ENCODE assay signal across 29 mouse cellular contexts in the genomic region with DNA sequence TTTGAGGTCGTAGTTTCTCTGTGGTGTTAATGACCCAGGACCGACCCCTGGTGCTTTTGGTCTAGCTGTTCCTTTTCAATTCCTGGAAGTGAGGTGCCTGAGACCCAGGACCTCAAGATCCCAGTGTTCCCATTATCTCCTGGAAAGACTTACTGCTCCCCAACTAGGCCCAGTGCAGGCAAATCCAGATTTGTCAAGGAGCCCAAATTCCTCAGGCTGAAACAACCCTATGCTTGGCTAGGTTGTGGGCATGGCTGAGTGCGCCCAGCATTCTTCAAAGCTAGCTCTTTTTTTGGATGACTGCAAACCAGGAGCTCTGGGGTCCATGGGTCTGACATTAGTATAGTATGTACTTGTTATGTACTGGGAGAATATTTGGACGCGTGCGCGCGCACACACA. TPM values are rescaled to one million over a fixed set of nuclear protein-coding genes. Genes with fewer than 3 reads are reported as not detected.
A peak's percentile ranks its signal among the peaks of the same experiment; 100 is the strongest.
DNase-seq lines count a peak whose midpoint lies in the region; ATAC-seq and TF ChIP-seq lines count a peak whose summit lies in the region.
"Had no signal": no experiment of that assay in that cellular context is flagged by ENCODE, and none has a peak within 500 bp of the region (broad histone marks: within the 10 kb centered on the region; RNA-seq: fewer than 3 reads in every experiment).

No protein-coding gene starts in this region.

- TF ChIP-seq CTCF in Patski (IDR thresholded peaks at IDR 0.05): no peak

- CTCF ChIA-PET in Patski (lab: Charles Lee): interaction anchor here (0.6 to 1.5 kb wide), 2 partner anchors 16 to 50 kb away, joined by 3 to 4 read pairs; no protein-coding TSS in a partner anchor

- H3K36me3 ChIP-seq in kidney, embryonic 14.5 days (ENCODE audit: control insufficient read depth, insufficient read depth, low read length): no peaks in the 10 kb centered on the region
- H3K36me3 ChIP-seq in forebrain, embryonic 12.5 days (replicated peaks): no peaks in the 10 kb centered on the region
- H3K36me3 ChIP-seq: heart, embryonic 13.5 days; lung, embryonic 15.5 days; stomach, embryonic 15.5 days had no signal

- no peaks in the 10 kb centered on the region for H3K27me3 ChIP-seq in kidney, embryonic 14.5 days (ENCODE audit: control insufficient read depth, insufficient read depth, low read length)
- H3K27me3 ChIP-seq in Patski: no peaks in the 10 kb centered on the region
- no peaks in the 10 kb centered on the region for H3K27me3 ChIP-seq in forebrain, embryonic 12.5 days
- H3K27me3 ChIP-seq: CH12.LX; heart, embryonic 13.5 days; lung, embryonic 15.5 days; stomach, embryonic 15.5 days had no signal

- no peaks in the 10 kb centered on the region for H3K9me3 ChIP-seq in kidney, embryonic 14.5 days (ENCODE audit: control insufficient read depth, low read length)
- H3K9me3 ChIP-seq in forebrain, embryonic 12.5 days: no peaks in the 10 kb centered on the region
- H3K9me3 ChIP-seq: heart, embryonic 13.5 days; lung, embryonic 15.5 days; stomach, embryonic 15.5 days had no signal

- 91% methylated on average over 8 of the region's 8 CpGs for WGBS in kidney, embryonic 14.5 days
- WGBS in forebrain, embryonic 12.5 days: 93% methylated on average over 8 of the region's 8 CpGs

- no peak overlapping the region for H3K27ac ChIP-seq in kidney, embryonic 14.5 days (ENCODE audit: low read depth, low read length)
- H3K27ac ChIP-seq in forebrain, embryonic 12.5 days: no peak overlapping the region
- H3K27ac ChIP-seq: heart, embryonic 13.5 days; hindbrain, embryonic 14.5 days; lung, embryonic 15.5 days; stomach, embryonic 15.5 days had no signal

- H3K4me1 ChIP-seq in kidney, embryonic 14.5 days (ENCODE audit: control insufficient read depth, insufficient read depth, low read length): no peaks in the 10 kb centered on the region
- H3K4me1 ChIP-seq in forebrain, embryonic 12.5 days: no peaks in the 10 kb centered on the region; the same call in 1 of the 2 replicates
- H3K4me1 ChIP-seq: heart, embryonic 13.5 days; lung, embryonic 15.5 days; stomach, embryonic 15.5 days had no signal

- DNase-seq in kidney, adult 11 months: peak; percentile 84
- DNase-seq in Patski (ENCODE audit: low read depth, low spot score): peak; percentile 68
- peak; percentile 82 to 86 for DNase-seq in kidney, adult 8-10 months
- DNase-seq in kidney, postnatal 14 days: peak; percentile 74
- no peak for DNase-seq in frontal cortex, postnatal 14 days (ENCODE audit: low spot score in 2 of 2)
- DNase-seq in frontal cortex, adult 2 months (ENCODE audit: extremely low spot score in 1 of 2, low spot score in 1 of 2): no peak
- DNase-seq: adrenal gland, postnatal 25 days; cerebellum, adult 8-10 months; cerebellum, postnatal 36 days; gastrocnemius, postnatal 10 days; heart, postnatal 10 days; right cerebral cortex, postnatal 25 days; thymus, postnatal 14 days had no signal

- POLR2A ChIA-PET in Patski (lab: Charles Lee): no interaction called here

- ATAC-seq in kidney, embryonic 14.5 days (ENCODE audit: low FRiP score, low TSS enrichment): no peak
- peak; percentile 67 for ATAC-seq in Patski
- no peak for ATAC-seq in forebrain, embryonic 12.5 days (ENCODE audit: low FRiP score)
- ATAC-seq: forebrain, embryonic 14.5 days; intestine, postnatal 0 days; midbrain, embryonic 16.5 days had no signal

- in situ Hi-C loops in Patski (cut with MboI; ENCODE audit: low pct_unique_long_range_greater_than_20kb): no loop called here

- H3K9ac ChIP-seq in kidney, embryonic 14.5 days (ENCODE audit: low read depth, low read length): no peak overlapping the region
- H3K9ac ChIP-seq in forebrain, embryonic 12.5 days: no peak overlapping the region
- H3K9ac ChIP-seq: heart, embryonic 13.5 days; hindbrain, embryonic 14.5 days; lung, embryonic 15.5 days; stomach, embryonic 15.5 days had no signal

- H3K4me2 ChIP-seq in kidney, embryonic 14.5 days (replicated peaks; ENCODE audit: low read depth, low read length): no peak overlapping the region
- H3K4me2 ChIP-seq in forebrain, embryonic 12.5 days: no peak overlapping the region
- H3K4me2 ChIP-seq: heart, embryonic 13.5 days; hindbrain, embryonic 14.5 days; liver, embryonic 11.5 days; lung, embryonic 15.5 days; midbrain, embryonic 11.5 days; stomach, embryonic 15.5 days had no signal

- H3K4me3 ChIP-seq in kidney, embryonic 14.5 days (ENCODE audit: low read length): no peak overlapping the region
- H3K4me3 ChIP-seq in forebrain, embryonic 12.5 days (replicated peaks): no peak overlapping the region
- H3K4me3 ChIP-seq: heart, embryonic 13.5 days; lung, embryonic 15.5 days; stomach, embryonic 15.5 days had no signal

RNA-seq across cellular contexts. Expression of a gene that starts 10.6 kb away (rescaled TPM):
- 0.87 and 0.89 TPM in 2 replicates for polyA plus RNA-seq in kidney, embryonic 14.5 days (2014; fragmentation: Nextera tagmentation; extraction: Ambion mirVana)
- 1.9 TPM for polyA plus RNA-seq in Patski (2021)
- 0.04 TPM in 1 of 2 replicates, not detected in the other for polyA plus RNA-seq in forebrain, embryonic 12.5 days (2016; fragmentation: Nextera tagmentation; extraction: Ambion mirVana)
- 1.8 and 1.9 TPM in 2 replicates for polyA plus RNA-seq in frontal cortex, adult 2 months (2012; rRNA removed)
- polyA plus RNA-seq: C2C12; embryonic facial prominence, embryonic 11.5 days; forebrain, embryonic 14.5 days; limb, embryonic 11.5 days; neural tube, embryonic 11.5 days had no signal

RNA-seq across cellular contexts. Expression of a gene that starts 10.7 kb away (rescaled TPM):
- 0.34 and 1.4 TPM in 2 replicates for polyA plus RNA-seq in kidney, embryonic 14.5 days (2014; fragmentation: Nextera tagmentation; extraction: Ambion mirVana)
- 0.17 TPM for polyA plus RNA-seq in Patski (2021)
- 1.1 and 1.3 TPM in 2 replicates for polyA plus RNA-seq in forebrain, embryonic 12.5 days (2016; fragmentation: Nextera tagmentation; extraction: Ambion mirVana)
- polyA plus RNA-seq in frontal cortex, adult 2 months (2012; rRNA removed): 1.2 and 1.8 TPM in 2 replicates

RNA-seq across cellular contexts. Expression of a gene that starts 41.2 kb away (rescaled TPM):
- 48.2 and 62.5 TPM in 2 replicates for polyA plus RNA-seq in kidney, embryonic 14.5 days (2014; fragmentation: Nextera tagmentation; extraction: Ambion mirVana)
- polyA plus RNA-seq in Patski (2021): 63.4 TPM
- 88.1 and 89.4 TPM in 2 replicates for polyA plus RNA-seq in forebrain, embryonic 12.5 days (2016; fragmentation: Nextera tagmentation; extraction: Ambion mirVana)
- polyA plus RNA-seq in frontal cortex, adult 2 months (2012; rRNA removed): 63.4 and 71.3 TPM in 2 replicates

RNA-seq across cellular contexts. Expression of a gene that starts 51.3 kb away (rescaled TPM):
- 203 and 294 TPM in 2 replicates for polyA plus RNA-seq in kidney, embryonic 14.5 days (2014; fragmentation: Nextera tagmentation; extraction: Ambion mirVana)
- polyA plus RNA-seq in Patski (2021): 190 TPM
- 365 and 380 TPM in 2 replicates for polyA plus RNA-seq in forebrain, embryonic 12.5 days (2016; fragmentation: Nextera tagmentation; extraction: Ambion mirVana)
- polyA plus RNA-seq in frontal cortex, adult 2 months (2012; rRNA removed): 211 and 231 TPM in 2 replicates

Comparison
In these comparisons a context has a peak if more than half of its experiments do, and no peak if none do; other contexts are left out.
1. DNase-seq: peak in kidney, adult 11 months (single experiment), Patski (single experiment), kidney, adult 8-10 months (2 of 2) and kidney, postnatal 14 days (single experiment); none in frontal cortex, postnatal 14 days (0 of 2) and frontal cortex, adult 2 months (0 of 2).